Mouse (Mus musculus): Measurements from ENCODE around the gene Olfr1228. TPM values are rescaled to one million over a fixed set of nuclear protein-coding genes. Genes with fewer than 3 reads are reported as not detected.

Gene Olfr1228
- not detected in 2 replicates for polyA plus RNA-seq (2015; fragmentation: Nextera tagmentation; extraction: Ambion mirVana)

- H3K4me2 ChIP-seq (replicated peaks): no peak within 1 kb of the TSS
- no peaks in the 10 kb centered on the region for H3K9me3 ChIP-seq
- H3K4me1 ChIP-seq (replicated peaks): no peaks in the 10 kb centered on the region
- no peak for ATAC-seq
- no peak within 1 kb of the TSS for H3K4me3 ChIP-seq (replicated peaks)
- no peaks in the 10 kb centered on the region for H3K27me3 ChIP-seq (replicated peaks)
- H3K36me3 ChIP-seq: no peaks in the 10 kb centered on the region
- no peak within 1 kb of the TSS for H3K9ac ChIP-seq
- H3K27ac ChIP-seq: no peak within 1 kb of the TSS
Observed at GRCm38 (mm10) chr2:89253962-89254361, at the start of gene Olfr1228. Gene Olfr1228, minus strand, starts transcription at chr2:89254062.

- Histone ChIP-seq H3K4me3 (replicated peaks) (no peak within 1 kb of the TSS), H3K27me3 (replicated peaks) (no peaks in the 10 kb centered on the region)
- ATAC-seq: no peak
Observed at GRCm38 (mm10) chr2:89297168-89297567, 43.3 kb upstream of the Olfr1228 start, which contains the start of gene Olfr1230. Gene Olfr1230, minus strand, starts transcription at chr2:89297268.

GRCm38 (mm10) chr2:89287914-89288313 is 34.1 kb upstream of the Olfr1228 start, which contains the start of gene Olfr1229:
Gene Olfr1229, minus strand, starts transcription at chr2:89288014.
- H3K9me3 ChIP-seq: no peaks in the 10 kb centered on the region
- 73% methylated on average over 2 of the region's 2 CpGs for WGBS

More at GRCm38 (mm10) chr2:89297168-89297567, 43.3 kb upstream of the Olfr1228 start, which contains the start of gene Olfr1230:
- H3K4me1 ChIP-seq (replicated peaks): no peaks in the 10 kb centered on the region
- no peak within 1 kb of the TSS for H3K9ac ChIP-seq
- H3K27ac ChIP-seq: no peak within 1 kb of the TSS
- no peak within 1 kb of the TSS for H3K4me2 ChIP-seq (replicated peaks)
- no peaks in the 10 kb centered on the region for H3K9me3 ChIP-seq
- 67% methylated on average over 1 of the region's 1 CpGs for WGBS
- H3K36me3 ChIP-seq: no peaks in the 10 kb centered on the region

GRCm38 (mm10) chr2:89199948-89200347 is 53.9 kb downstream of the Olfr1228 start, which contains the start of gene Olfr1226:
Gene Olfr1226, minus strand, starts transcription at chr2:89200048.
- no peak for ATAC-seq
- Histone ChIP-seq H3K9me3 (no peaks in the 10 kb centered on the region), H3K4me2 (replicated peaks) (no peak within 1 kb of the TSS), H3K9ac (no peak within 1 kb of the TSS), H3K27me3 (replicated peaks) (no peaks in the 10 kb centered on the region), H3K4me1 (replicated peaks) (no peaks in the 10 kb centered on the region), H3K27ac (no peak within 1 kb of the TSS), H3K36me3 (no peaks in the 10 kb centered on the region), H3K4me3 (replicated peaks) (no peak within 1 kb of the TSS)
- WGBS: 72% methylated on average over 2 of the region's 2 CpGs

More at GRCm38 (mm10) chr2:89287914-89288313, 34.1 kb upstream of the Olfr1228 start, which contains the start of gene Olfr1229:
- H3K9ac ChIP-seq: no peak within 1 kb of the TSS
- no peaks in the 10 kb centered on the region for H3K27me3 ChIP-seq (replicated peaks)
- H3K36me3 ChIP-seq: no peaks in the 10 kb centered on the region
- no peak within 1 kb of the TSS for H3K27ac ChIP-seq
- H3K4me2 ChIP-seq (replicated peaks): no peak within 1 kb of the TSS
- no peak for ATAC-seq
- H3K4me3 ChIP-seq (replicated peaks): no peak within 1 kb of the TSS
- H3K4me1 ChIP-seq (replicated peaks): no peaks in the 10 kb centered on the region

Other genes starting within 250 kb of the Olfr1228 start
- not detected in 2 replicates for gene Olfr1215, start 247.1 kb downstream of the Olfr1228 start, polyA plus RNA-seq (2015; fragmentation: Nextera tagmentation; extraction: Ambion mirVana)
- not detected in 2 replicates for gene Olfr1216, start 235.7 kb downstream of the Olfr1228 start, polyA plus RNA-seq (2015; fragmentation: Nextera tagmentation; extraction: Ambion mirVana)
- gene Olfr1217, start 222.0 kb downstream of the Olfr1228 start, polyA plus RNA-seq (2015; fragmentation: Nextera tagmentation; extraction: Ambion mirVana): not detected in 2 replicates
- gene Olfr1218, start 192.9 kb downstream of the Olfr1228 start, polyA plus RNA-seq (2015; fragmentation: Nextera tagmentation; extraction: Ambion mirVana): not detected in 2 replicates
- not detected in 2 replicates for gene Olfr1219, start 170.5 kb downstream of the Olfr1228 start, polyA plus RNA-seq (2015; fragmentation: Nextera tagmentation; extraction: Ambion mirVana)
- gene Olfr1220, start 147.2 kb downstream of the Olfr1228 start, polyA plus RNA-seq (2015; fragmentation: Nextera tagmentation; extraction: Ambion mirVana): not detected in 2 replicates
- gene Olfr1221, start 136.8 kb downstream of the Olfr1228 start, polyA plus RNA-seq (2015; fragmentation: Nextera tagmentation; extraction: Ambion mirVana): not detected in 2 replicates
- gene Olfr1222, start 121.0 kb downstream of the Olfr1228 start, polyA plus RNA-seq (2015; fragmentation: Nextera tagmentation; extraction: Ambion mirVana): not detected in 2 replicates
- not detected in 2 replicates for gene Olfr1223, start 102.5 kb downstream of the Olfr1228 start, polyA plus RNA-seq (2015; fragmentation: Nextera tagmentation; extraction: Ambion mirVana)
- not detected in 2 replicates for gene Olfr1224-ps1, start 90.0 kb downstream of the Olfr1228 start, polyA plus RNA-seq (2015; fragmentation: Nextera tagmentation; extraction: Ambion mirVana)
- not detected in 2 replicates for gene Olfr1225, start 79.4 kb downstream of the Olfr1228 start, polyA plus RNA-seq (2015; fragmentation: Nextera tagmentation; extraction: Ambion mirVana)
- not detected in 2 replicates for gene Olfr1226, start 54.0 kb downstream of the Olfr1228 start, polyA plus RNA-seq (2015; fragmentation: Nextera tagmentation; extraction: Ambion mirVana)
- gene Olfr1229, start 34.0 kb upstream of the Olfr1228 start, polyA plus RNA-seq (2015; fragmentation: Nextera tagmentation; extraction: Ambion mirVana): not detected in 2 replicates
- not detected in 2 replicates for gene Olfr1230, start 43.2 kb upstream of the Olfr1228 start, polyA plus RNA-seq (2015; fragmentation: Nextera tagmentation; extraction: Ambion mirVana)
- not detected in 2 replicates for gene Olfr1231, start 53.0 kb upstream of the Olfr1228 start, polyA plus RNA-seq (2015; fragmentation: Nextera tagmentation; extraction: Ambion mirVana)
- not detected in 2 replicates for gene Olfr1232, start 75.6 kb upstream of the Olfr1228 start, polyA plus RNA-seq (2015; fragmentation: Nextera tagmentation; extraction: Ambion mirVana)
- gene Olfr1233, start 88.3 kb upstream of the Olfr1228 start, polyA plus RNA-seq (2015; fragmentation: Nextera tagmentation; extraction: Ambion mirVana): not detected in 2 replicates
- gene Olfr1234, start 110.8 kb upstream of the Olfr1228 start, polyA plus RNA-seq (2015; fragmentation: Nextera tagmentation; extraction: Ambion mirVana): not detected in 2 replicates
- gene Olfr1238, start 155.6 kb upstream of the Olfr1228 start, polyA plus RNA-seq (2015; fragmentation: Nextera tagmentation; extraction: Ambion mirVana): not detected in 2 replicates
- not detected in 2 replicates for gene Olfr1239, start 166.3 kb upstream of the Olfr1228 start, polyA plus RNA-seq (2015; fragmentation: Nextera tagmentation; extraction: Ambion mirVana)
- not detected in 2 replicates for gene Olfr1240, start 188.9 kb upstream of the Olfr1228 start, polyA plus RNA-seq (2015; fragmentation: Nextera tagmentation; extraction: Ambion mirVana)
- gene Olfr1241, start 233.1 kb upstream of the Olfr1228 start, polyA plus RNA-seq (2015; fragmentation: Nextera tagmentation; extraction: Ambion mirVana): not detected in 2 replicates
- not detected in 2 replicates for gene Olfr1242, start 244.3 kb upstream of the Olfr1228 start, polyA plus RNA-seq (2015; fragmentation: Nextera tagmentation; extraction: Ambion mirVana)